Mouse (Mus musculus): ENCODE measurements around the gene Pdhb.

GRCm38 (mm10) chr14:8207105-8207504 is 34.3 kb upstream of the Pdhb start:
- TF ChIP-seq POLR2A (IDR thresholded peaks at IDR 0.05; ENCODE audit: low read depth, low read length) (no peak), CTCF (IDR thresholded peaks at IDR 0.05; ENCODE audit: extremely low read depth, insufficient read length, insufficient replicate concordance, low read depth, low read length) (no peak)
